Mouse (Mus musculus) megakaryocyte, embryonic 14.5 days (primary cell): ENCODE measurements around the gene Hoxb3. TPM values are rescaled to one million over a fixed set of nuclear protein-coding genes. Genes with fewer than 3 reads are reported as not detected.

Experiments used
- H3K27me3 ChIP-seq: replicated peaks from 2 replicates; pipeline ENCODE3; 2012; ENCODE audit warnings: inconsistent platforms
- H3K36me3 ChIP-seq: replicated peaks from 2 replicates; pipeline ENCODE3; 2012; ENCODE audit warnings: low read length, inconsistent platforms, mixed read lengths
- H3K4me1 ChIP-seq: 2 replicates; pipeline ENCODE4 v1.6.1; 2012; ENCODE audit warnings: inconsistent platforms
- H3K4me3 ChIP-seq: replicated peaks from 2 replicates; pipeline ENCODE3; 2012; ENCODE audit warnings: moderate library complexity, mild to moderate bottlenecking, inconsistent platforms
- H3K9me3 ChIP-seq: 2 replicates; pipeline ENCODE4 v1.6.1; 2012; ENCODE audit warnings: inconsistent platforms
- FLI1 ChIP-seq: IDR thresholded peaks from 2 replicates; pipeline ENCODE4 v1.6.1; 2012; ENCODE audit warnings: low read length, inconsistent platforms, mixed read lengths
- GATA1 ChIP-seq: IDR thresholded peaks from 3 replicates; pipeline ENCODE4 v1.6.1; 2012; ENCODE audit warnings: mixed read lengths, low read length, inconsistent platforms, borderline replicate concordance
- polyA plus RNA-seq: library from polyadenylated mRNA; stranded (reverse); fragments of >175 nt; gene quantifications from 2 replicates; pipeline ENCODE4 v1.2.3, GENCODE M21; 2012; ENCODE audit warnings: low replicate concordance; ENCODE audit not compliant: insufficient read depth

The Hoxb3 gene
- polyA plus RNA-seq, 1 experiment = 0.21 TPM

GRCm38 (mm10) chr11:96337026-96337425 is 13.9 kb downstream of the Hoxb3 start:
- TF ChIP-seq GATA1 = no peak
- H3K9me3 ChIP-seq = no peaks in the 10 kb centered on the region
- no peaks in the 10 kb centered on the region for H3K36me3 ChIP-seq
- H3K4me1 ChIP-seq = no peaks in the 10 kb centered on the region; the same call in 1 of the 2 replicates
- peaks cover 94% of the 10 kb centered on the region for H3K27me3 ChIP-seq
- no peak overlapping the region for H3K4me3 ChIP-seq

- Histone ChIP-seq H3K9me3 (no peaks in the 10 kb centered on the region), H3K4me3 (no peak overlapping the region), H3K36me3 (no peaks in the 10 kb centered on the region), H3K4me1 (no peaks in the 10 kb centered on the region; the same call in 1 of the 2 replicates), H3K27me3 (peaks cover 91% of the 10 kb centered on the region)
- no peak for TF ChIP-seq FLI1
- TF ChIP-seq GATA1 = no peak
Measured at GRCm38 (mm10) chr11:96338957-96339855, 16.1 kb downstream of the Hoxb3 start.

GRCm38 (mm10) chr11:96340698-96341365 is 17.7 kb downstream of the Hoxb3 start:
- H3K9me3 ChIP-seq = peaks cover 3% of the 10 kb centered on the region; the same call in 1 of the 2 replicates
- TF ChIP-seq GATA1 (no peak), FLI1 (no peak)
- no peaks in the 10 kb centered on the region; the same call in 1 of the 2 replicates for H3K4me1 ChIP-seq
- H3K36me3 ChIP-seq = no peaks in the 10 kb centered on the region
- no peak overlapping the region for H3K4me3 ChIP-seq
- peaks cover 93% of the 10 kb centered on the region for H3K27me3 ChIP-seq

GRCm38 (mm10) chr11:96341701-96342575 is 18.8 kb downstream of the Hoxb3 start:
- H3K36me3 ChIP-seq = no peaks in the 10 kb centered on the region
- peaks cover 4% of the 10 kb centered on the region; the same call in 1 of the 2 replicates for H3K9me3 ChIP-seq
- H3K4me1 ChIP-seq = no peaks in the 10 kb centered on the region; the same call in 1 of the 2 replicates
- TF ChIP-seq GATA1 (no peak), FLI1 (no peak)
- H3K4me3 ChIP-seq = peak overlapping the region; percentile 72
- peaks cover 93% of the 10 kb centered on the region for H3K27me3 ChIP-seq

GRCm38 (mm10) chr11:96342576-96342930 is 19.4 kb downstream of the Hoxb3 start:
- Histone ChIP-seq H3K4me1 (no peaks in the 10 kb centered on the region; the same call in 1 of the 2 replicates), H3K9me3 (peaks cover 4% of the 10 kb centered on the region; the same call in 1 of the 2 replicates), H3K36me3 (no peaks in the 10 kb centered on the region), H3K4me3 (no peak overlapping the region), H3K27me3 (peaks cover 90% of the 10 kb centered on the region)
- no peak for TF ChIP-seq GATA1

- Histone ChIP-seq H3K9me3 (peaks cover 4% of the 10 kb centered on the region; the same call in 1 of the 2 replicates), H3K4me3 (no peak overlapping the region), H3K36me3 (no peaks in the 10 kb centered on the region), H3K27me3 (peaks cover 87% of the 10 kb centered on the region), H3K4me1 (no peaks in the 10 kb centered on the region; the same call in 1 of the 2 replicates)
- TF ChIP-seq GATA1 = no peak
- TF ChIP-seq FLI1 = no peak
Measured at GRCm38 (mm10) chr11:96343206-96343745, 20.1 kb downstream of the Hoxb3 start.

GRCm38 (mm10) chr11:96344061-96344877 is 21.1 kb downstream of the Hoxb3 start:
- peaks cover 4% of the 10 kb centered on the region; the same call in 1 of the 2 replicates for H3K9me3 ChIP-seq
- no peak for TF ChIP-seq GATA1
- no peak for TF ChIP-seq FLI1
- no peaks in the 10 kb centered on the region for H3K36me3 ChIP-seq
- H3K4me3 ChIP-seq = no peak overlapping the region
- peaks cover 85% of the 10 kb centered on the region for H3K27me3 ChIP-seq
- H3K4me1 ChIP-seq = no peaks in the 10 kb centered on the region; the same call in 1 of the 2 replicates

- H3K27me3 ChIP-seq = peaks cover 85% of the 10 kb centered on the region
- H3K9me3 ChIP-seq = peaks cover 4% of the 10 kb centered on the region; the same call in 1 of the 2 replicates
- H3K4me1 ChIP-seq = no peaks in the 10 kb centered on the region; the same call in 1 of the 2 replicates
- TF ChIP-seq GATA1 (no peak), FLI1 (no peak)
- no peak overlapping the region for H3K4me3 ChIP-seq
- H3K36me3 ChIP-seq = no peaks in the 10 kb centered on the region
Measured at GRCm38 (mm10) chr11:96344878-96345159, 21.7 kb downstream of the Hoxb3 start.
